Mouse (Mus musculus): ENCODE results near the gene Pdcl2. TPM values are rescaled to one million over a fixed set of nuclear protein-coding genes. Genes with fewer than 3 reads are reported as not detected.
A peak's percentile ranks its signal among the peaks of the same experiment; 100 is the strongest.

Pdcl2 gene
- polyA plus RNA-seq, 2 experiments, result not detected

- TF ChIP-seq POLR2A (IDR thresholded peaks at IDR 0.05; ENCODE audit: borderline replicate concordance, extremely low read depth, insufficient read depth, insufficient read length), result no peak
- H3K4me1 ChIP-seq (ENCODE audit: control insufficient read depth, insufficient read depth, low read length), result peaks cover 10% of the 10 kb centered on the region
- H3K4me2 ChIP-seq (replicated peaks; ENCODE audit: low read depth, low read length, severe bottlenecking), result no peak overlapping the region
- 72% methylated on average over 4 of the region's 4 CpGs for WGBS
- no peak overlapping the region for H3K4me3 ChIP-seq (replicated peaks; ENCODE audit: low read length)
- no peak overlapping the region for H3K9ac ChIP-seq (ENCODE audit: low read depth, low read length, severe bottlenecking)
- no peak for ATAC-seq (ENCODE audit: low FRiP score, low read depth)
- H3K36me3 ChIP-seq (ENCODE audit: control insufficient read depth, insufficient read depth, low read length), result no peaks in the 10 kb centered on the region
- H3K27ac ChIP-seq (replicated peaks; ENCODE audit: low read depth, low read length), result no peak overlapping the region
- H3K27me3 ChIP-seq (ENCODE audit: control insufficient read depth, insufficient read depth, low read length), result peaks cover 12% of the 10 kb centered on the region
- DNase-seq (ENCODE audit: low spot score), result peak; percentile 50
- H3K9me3 ChIP-seq (ENCODE audit: control insufficient read depth, low read length), result no peaks in the 10 kb centered on the region
These were observed 29.8 kb upstream of the Pdcl2 start for GRCm38 (mm10) chr5:76360786-76361185.

- H3K27ac ChIP-seq (replicated peaks; ENCODE audit: low read depth, low read length), result no peak overlapping the region
- TF ChIP-seq POLR2A (IDR thresholded peaks at IDR 0.05; ENCODE audit: borderline replicate concordance, extremely low read depth, insufficient read depth, insufficient read length), result no peak
- no peaks in the 10 kb centered on the region for H3K36me3 ChIP-seq (ENCODE audit: control insufficient read depth, insufficient read depth, low read length)
- no peak overlapping the region for H3K4me3 ChIP-seq (replicated peaks; ENCODE audit: low read length)
- peaks cover 12% of the 10 kb centered on the region for H3K27me3 ChIP-seq (ENCODE audit: control insufficient read depth, insufficient read depth, low read length)
- no peak for DNase-seq (ENCODE audit: low spot score)
- no peak overlapping the region for H3K4me2 ChIP-seq (replicated peaks; ENCODE audit: low read depth, low read length, severe bottlenecking)
- peaks cover 10% of the 10 kb centered on the region for H3K4me1 ChIP-seq (ENCODE audit: control insufficient read depth, insufficient read depth, low read length)
- WGBS, result 50% methylated on average over 1 of the region's 1 CpGs
- no peak overlapping the region for H3K9ac ChIP-seq (ENCODE audit: low read depth, low read length, severe bottlenecking)
- ATAC-seq (ENCODE audit: low FRiP score, low read depth), result no peak
- no peaks in the 10 kb centered on the region for H3K9me3 ChIP-seq (ENCODE audit: control insufficient read depth, low read length)
These were observed 29.1 kb upstream of the Pdcl2 start for GRCm38 (mm10) chr5:76360057-76360456.

GRCm38 (mm10) chr5:76351953-76352611 is 21.1 kb upstream of the Pdcl2 start:
- no peak for DNase-seq (ENCODE audit: low spot score)
- no peak for ATAC-seq (ENCODE audit: low FRiP score, low read depth)
- Histone ChIP-seq H3K27me3 (ENCODE audit: control insufficient read depth, insufficient read depth, low read length) (no peaks in the 10 kb centered on the region), H3K4me3 (replicated peaks; ENCODE audit: low read length) (no peak overlapping the region), H3K9ac (ENCODE audit: low read depth, low read length, severe bottlenecking) (no peak overlapping the region), H3K4me2 (replicated peaks; ENCODE audit: low read depth, low read length, severe bottlenecking) (no peak overlapping the region), H3K36me3 (ENCODE audit: control insufficient read depth, insufficient read depth, low read length) (no peaks in the 10 kb centered on the region), H3K9me3 (ENCODE audit: control insufficient read depth, low read length) (no peaks in the 10 kb centered on the region), H3K27ac (replicated peaks; ENCODE audit: low read depth, low read length) (no peak overlapping the region), H3K4me1 (ENCODE audit: control insufficient read depth, insufficient read depth, low read length) (no peaks in the 10 kb centered on the region)
- 45% methylated on average over 7 of the region's 7 CpGs for WGBS
- TF ChIP-seq POLR2A (IDR thresholded peaks at IDR 0.05; ENCODE audit: borderline replicate concordance, extremely low read depth, insufficient read depth, insufficient read length), result no peak

- Histone ChIP-seq H3K4me3 (replicated peaks; ENCODE audit: low read length) (no peak overlapping the region), H3K36me3 (ENCODE audit: control insufficient read depth, insufficient read depth, low read length) (no peaks in the 10 kb centered on the region), H3K4me1 (ENCODE audit: control insufficient read depth, insufficient read depth, low read length) (no peaks in the 10 kb centered on the region), H3K27me3 (ENCODE audit: control insufficient read depth, insufficient read depth, low read length) (no peaks in the 10 kb centered on the region), H3K27ac (replicated peaks; ENCODE audit: low read depth, low read length) (no peak overlapping the region), H3K9ac (ENCODE audit: low read depth, low read length, severe bottlenecking) (no peak overlapping the region), H3K9me3 (ENCODE audit: control insufficient read depth, low read length) (no peaks in the 10 kb centered on the region), H3K4me2 (replicated peaks; ENCODE audit: low read depth, low read length, severe bottlenecking) (no peak overlapping the region)
- no peak for ATAC-seq (ENCODE audit: low FRiP score, low read depth)
- no peak for TF ChIP-seq POLR2A (IDR thresholded peaks at IDR 0.05; ENCODE audit: borderline replicate concordance, extremely low read depth, insufficient read depth, insufficient read length)
- 85% methylated on average over 5 of the region's 5 CpGs for WGBS
- no peak for DNase-seq (ENCODE audit: low spot score)
These were observed 20.6 kb upstream of the Pdcl2 start for GRCm38 (mm10) chr5:76351537-76351936.

- Histone ChIP-seq H3K4me1 (ENCODE audit: control insufficient read depth, insufficient read depth, low read length) (no peaks in the 10 kb centered on the region), H3K9me3 (ENCODE audit: control insufficient read depth, low read length) (no peaks in the 10 kb centered on the region), H3K9ac (ENCODE audit: low read depth, low read length, severe bottlenecking) (no peak overlapping the region), H3K36me3 (ENCODE audit: control insufficient read depth, insufficient read depth, low read length) (no peaks in the 10 kb centered on the region), H3K27me3 (ENCODE audit: control insufficient read depth, insufficient read depth, low read length) (no peaks in the 10 kb centered on the region), H3K27ac (replicated peaks; ENCODE audit: low read depth, low read length) (no peak overlapping the region), H3K4me2 (replicated peaks; ENCODE audit: low read depth, low read length, severe bottlenecking) (no peak overlapping the region), H3K4me3 (replicated peaks; ENCODE audit: low read length) (no peak overlapping the region)
- WGBS, result 52% methylated on average over 2 of the region's 2 CpGs
- DNase-seq (ENCODE audit: low spot score), result no peak
- TF ChIP-seq POLR2A (IDR thresholded peaks at IDR 0.05; ENCODE audit: borderline replicate concordance, extremely low read depth, insufficient read depth, insufficient read length), result no peak
- ATAC-seq (ENCODE audit: low FRiP score, low read depth), result no peak
These were observed 15.2 kb upstream of the Pdcl2 start for GRCm38 (mm10) chr5:76346137-76346536.

Measured in limb, embryonic 14.5 days (tissue).